Mouse (Mus musculus): ENCODE measurements around the gene Mkks. TPM values are rescaled to one million over a fixed set of nuclear protein-coding genes. Genes with fewer than 3 reads are reported as not detected.

Gene Mkks
- polyA plus RNA-seq, 1 experiment from 2014 or later: 15.0 TPM

DNA sequence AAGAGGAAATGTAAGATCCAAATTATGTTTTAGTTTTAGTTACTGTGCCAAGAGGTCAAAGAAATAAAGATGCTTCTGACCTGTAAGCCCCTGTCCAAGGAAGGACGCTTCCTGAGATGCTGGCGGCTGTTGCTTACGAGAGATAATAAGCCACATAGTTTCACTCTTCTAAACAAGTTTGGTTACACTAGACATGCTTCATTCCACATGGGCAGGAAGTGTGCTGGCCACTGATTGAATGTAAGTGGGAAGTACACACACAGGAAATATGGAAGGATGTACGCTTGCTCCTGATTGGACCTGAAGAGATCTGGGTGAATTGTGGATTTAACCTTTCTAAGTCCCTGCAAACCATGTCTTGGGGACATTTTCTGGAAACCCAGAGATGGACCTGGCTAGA, 63.6 kb downstream of the Mkks start:
- WGBS: 92% methylated on average over 4 of the region's 4 CpGs
- Histone ChIP-seq H3K36me3 (ENCODE audit: control insufficient read depth, insufficient read depth, low read length) (no peaks in the 10 kb centered on the region), H3K4me2 (ENCODE audit: low read depth, severe bottlenecking) (no peak overlapping the region), H3K4me3 (ENCODE audit: low read depth, low read length) (no peak overlapping the region), H3K27me3 (ENCODE audit: control insufficient read depth, insufficient read depth, low read length) (no peaks in the 10 kb centered on the region), H3K9ac (ENCODE audit: low read length) (no peak overlapping the region), H3K27ac (replicated peaks; ENCODE audit: low read depth, low read length) (no peak overlapping the region), H3K4me1 (ENCODE audit: control insufficient read depth, insufficient read depth, low read length) (no peaks in the 10 kb centered on the region), H3K9me3 (ENCODE audit: control insufficient read depth, low read length) (no peaks in the 10 kb centered on the region)
- DNase-seq (ENCODE audit: low spot score): no peak
- no peak for ATAC-seq (ENCODE audit: insufficient number of reproducible peaks, low FRiP score, low TSS enrichment, low read depth)

Other genes with a start within 250 kb of the Mkks start
- 0.44 and 0.93 TPM in 2 replicates for gene Snap25, start 177.9 kb downstream of the Mkks start, polyA plus RNA-seq (2014; fragmentation: Nextera tagmentation; extraction: Ambion mirVana)
- 24.2 and 25.8 TPM in 2 replicates for gene AL731706.2, start 5.7 kb downstream of the Mkks start, polyA plus RNA-seq (2014; fragmentation: Nextera tagmentation; extraction: Ambion mirVana)
- 6.6 and 8.5 TPM in 2 replicates for gene Slx4ip, start 171 bp downstream of the Mkks start, polyA plus RNA-seq (2014; fragmentation: Nextera tagmentation; extraction: Ambion mirVana)
- gene AL731706.1, start within 50 bp of the Mkks start, polyA plus RNA-seq (2014; fragmentation: Nextera tagmentation; extraction: Ambion mirVana): 28.3 and 30.3 TPM in 2 replicates
- 23.3 and 24.8 TPM in 2 replicates for gene Jag1, start 225.3 kb upstream of the Mkks start, polyA plus RNA-seq (2014; fragmentation: Nextera tagmentation; extraction: Ambion mirVana)